Mouse (Mus musculus): ENCODE results near the gene Ehd4. TPM values are rescaled to one million over a fixed set of nuclear protein-coding genes. Genes with fewer than 3 reads are reported as not detected.

Gene Ehd4
- total RNA-seq, 2 experiments from 2014 or later: 439 to 440 TPM

GRCm38 (mm10) chr2:120087897-120088296 lies 66.5 kb downstream of the Ehd4 start:
- intact Hi-C loops (cut with DNase I): no loop called here
- no peak for DNase-seq

DNA sequence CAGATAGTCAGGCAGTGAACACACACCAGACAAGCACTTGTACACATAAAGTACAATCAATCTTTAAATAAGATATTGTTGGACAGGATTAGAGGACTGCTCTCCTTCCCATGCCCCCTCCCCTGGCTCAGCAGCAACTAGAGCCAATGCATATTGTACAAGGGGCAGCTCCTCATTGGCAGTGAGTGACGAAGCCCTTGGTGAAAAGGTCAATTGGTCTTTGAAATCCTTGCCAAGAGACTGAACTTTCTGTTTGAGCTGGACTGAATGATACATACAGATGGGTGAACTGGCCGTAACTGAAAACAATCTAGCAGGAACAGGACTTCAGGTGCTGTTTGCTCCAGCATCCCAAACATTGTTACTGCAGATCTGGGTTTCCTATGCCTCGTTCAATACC lies 67.0 kb downstream of the Ehd4 start:
- intact Hi-C loops (cut with DNase I): no loop called here
- DNase-seq: no peak

- intact Hi-C loops (cut with DNase I): no loop called here
- no peak for DNase-seq
Observed at GRCm38 (mm10) chr2:120086038-120086437, 68.4 kb downstream of the Ehd4 start.

GRCm38 (mm10) chr2:120084593-120085361 lies 69.6 kb downstream of the Ehd4 start:
- DNase-seq: peak; percentile 65 to 71

GRCm38 (mm10) chr2:120082416-120082815 lies 72.0 kb downstream of the Ehd4 start:
- intact Hi-C loops (cut with DNase I): loop anchor here (5.0 kb wide), 1 partner anchor 195 kb away; no protein-coding TSS in a partner anchor
- no peak for DNase-seq

More at GRCm38 (mm10) chr2:120084593-120085361, 69.6 kb downstream of the Ehd4 start:
- intact Hi-C loops (cut with DNase I): loop anchor here (1.0 to 5.0 kb wide), 2 partner anchors 86 to 193 kb away; no protein-coding TSS in a partner anchor

DNA sequence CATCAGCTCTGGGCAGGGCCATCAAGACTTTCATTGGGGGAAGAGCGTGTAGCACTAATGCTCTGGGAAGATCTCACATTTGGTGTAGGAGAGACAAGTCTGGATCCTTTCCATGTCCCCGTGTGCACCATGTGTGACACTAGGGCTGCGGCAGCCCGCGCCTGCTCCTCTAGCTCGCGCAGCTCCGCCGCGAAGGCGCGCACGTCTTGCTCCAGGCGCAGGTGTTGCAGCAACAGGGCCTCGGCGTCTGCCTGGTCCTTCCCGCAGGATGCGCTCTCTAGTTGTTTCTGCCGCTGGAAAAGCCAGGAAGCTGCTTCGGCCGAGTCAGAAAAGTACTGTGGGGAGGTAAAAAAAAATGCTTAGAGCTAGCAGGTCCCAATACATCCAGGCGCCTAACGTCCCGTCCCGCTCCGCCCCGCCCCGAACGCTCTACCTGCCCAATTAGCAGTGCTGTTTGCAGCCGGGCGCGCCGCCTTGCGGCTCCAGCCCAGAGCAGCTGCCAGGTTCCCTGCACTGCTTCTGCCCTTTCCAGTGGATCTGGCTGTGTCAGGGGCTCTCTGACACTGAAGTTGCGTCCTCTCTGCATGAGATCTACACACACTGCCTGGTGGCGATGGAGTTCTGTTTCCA lies 78.2 kb downstream of the Ehd4 start:
- intact Hi-C loops (cut with DNase I): no loop called here
- peak; percentile 56 to 72 for DNase-seq

DNA sequence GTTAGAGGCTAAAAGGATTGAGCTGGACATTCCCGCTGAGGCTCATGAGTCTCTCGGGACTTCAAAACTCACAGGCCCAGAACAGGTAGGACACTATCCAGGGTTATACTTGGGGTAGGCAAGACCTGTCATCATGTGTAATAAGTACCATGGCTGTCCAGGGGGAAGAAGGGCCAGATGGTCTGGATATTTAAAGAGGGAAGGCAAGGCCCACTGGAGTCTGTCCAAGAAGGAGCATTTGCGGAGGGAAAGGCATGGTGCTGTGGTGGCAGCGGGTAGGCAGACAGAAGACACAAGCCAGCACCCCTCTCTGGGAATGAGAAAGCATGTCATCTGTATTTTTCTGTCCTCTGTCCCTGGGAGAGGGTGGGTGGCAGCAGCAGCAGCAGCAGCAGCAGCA lies 80.3 kb downstream of the Ehd4 start:
- no peak for DNase-seq
- intact Hi-C loops (cut with DNase I): no loop called here

GRCm38 (mm10) chr2:120069466-120069990 lies 84.9 kb downstream of the Ehd4 start:
- intact Hi-C loops (cut with DNase I): loop anchor here (5.0 kb wide), 1 partner anchor 97 kb away; the partner anchor contains the start of gene Mapkbp1
- DNase-seq: no peak

DNA sequence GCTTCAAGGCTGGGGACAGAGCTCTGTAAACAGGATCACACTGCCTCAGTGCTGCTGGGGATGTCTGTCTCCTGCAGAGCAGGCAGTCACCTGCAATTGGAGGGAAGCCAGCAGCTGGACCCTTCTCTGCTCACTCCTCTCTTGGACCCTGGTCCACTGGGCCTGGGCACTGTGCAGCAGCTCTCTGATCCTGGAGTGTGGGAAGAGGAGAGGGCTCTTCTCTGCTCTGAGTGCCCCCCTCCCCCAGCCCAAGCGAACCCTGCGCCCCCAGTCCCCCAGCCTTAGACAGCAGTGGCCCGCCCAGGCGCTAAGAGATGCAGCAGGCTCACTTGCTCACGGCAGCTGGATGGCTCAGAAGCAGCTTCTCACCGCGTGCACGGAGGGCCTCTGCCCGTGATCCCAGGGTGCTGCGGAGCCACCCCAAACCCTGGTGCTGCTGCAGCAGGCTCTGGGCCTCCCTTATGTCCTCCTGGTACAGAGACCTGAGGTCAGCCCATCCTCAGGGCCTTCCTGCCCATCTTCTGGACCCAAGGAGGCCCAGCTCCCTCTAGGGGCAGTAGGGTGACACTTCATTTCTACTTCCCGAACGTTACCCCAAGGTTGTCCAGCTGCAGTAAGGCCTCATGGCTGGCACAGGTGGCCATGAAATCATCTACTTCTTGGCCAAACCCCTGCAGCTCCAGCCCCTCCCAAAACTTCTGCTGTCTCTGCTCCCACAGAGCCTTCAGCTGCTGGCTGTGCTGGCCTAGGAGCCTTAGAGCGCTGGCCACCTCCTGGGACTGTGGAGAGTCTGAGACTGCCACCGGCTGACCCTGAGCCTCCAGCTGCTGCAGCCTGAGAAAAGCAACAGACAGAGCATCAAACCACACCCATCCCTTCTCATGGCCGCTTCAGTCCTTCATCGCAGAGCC lies 85.6 kb downstream of the Ehd4 start:
- peak; percentile 38 to 61 for DNase-seq
- intact Hi-C loops (cut with DNase I): loop anchor here (5.0 kb wide), 1 partner anchor 97 kb away; the partner anchor contains the start of gene Mapkbp1

DNA sequence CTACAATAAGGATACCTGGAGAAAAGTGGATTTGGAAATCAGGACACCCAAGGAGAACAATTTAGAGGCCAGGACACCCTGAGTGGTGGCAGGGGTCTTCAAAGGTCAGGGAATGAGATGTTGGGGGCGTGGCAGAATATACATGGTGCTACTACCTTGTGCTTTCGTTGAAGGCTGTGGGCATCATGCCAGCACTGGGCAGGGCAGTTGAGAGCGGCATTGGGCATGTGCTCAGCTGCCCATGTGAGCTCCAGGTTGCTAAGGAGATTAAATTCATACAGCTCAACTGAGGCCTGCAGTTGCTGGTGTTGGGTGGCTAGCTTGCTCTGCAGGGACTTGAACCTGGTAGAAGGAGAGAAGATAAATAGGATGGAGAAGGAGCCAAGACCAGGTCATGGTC lies 88.2 kb downstream of the Ehd4 start:
- intact Hi-C loops (cut with DNase I): loop anchor here (5.0 kb wide), 1 partner anchor 94 kb away; the partner anchor contains the start of gene Mapkbp1
- no peak for DNase-seq

- intact Hi-C loops (cut with DNase I): loop anchor here (5.0 kb wide), 1 partner anchor 93 kb away; the partner anchor contains the start of gene Mapkbp1
- DNase-seq: no peak
Observed at GRCm38 (mm10) chr2:120065243-120065642, 89.2 kb downstream of the Ehd4 start.

DNA sequence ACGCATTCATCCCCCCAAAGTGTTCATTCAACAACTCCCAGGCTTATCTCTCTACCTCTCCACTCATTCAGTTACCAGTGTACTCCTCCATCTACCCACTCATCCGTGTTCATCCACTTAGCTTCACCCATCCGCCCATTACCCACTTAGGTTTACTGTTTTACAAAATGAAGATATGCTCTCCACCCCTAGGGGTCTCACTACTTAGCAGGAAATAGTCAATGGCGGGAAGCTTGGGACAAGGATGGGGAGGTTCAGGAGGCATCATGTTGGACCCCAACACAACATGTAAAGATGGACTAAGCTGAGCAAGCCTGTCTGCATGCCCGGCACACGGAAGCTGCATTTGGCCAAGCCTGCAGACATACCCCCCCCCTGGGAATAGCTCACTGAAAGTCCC lies 89.8 kb downstream of the Ehd4 start:
- DNase-seq: no peak
- intact Hi-C loops (cut with DNase I): loop anchor here (5.0 kb wide), 1 partner anchor 92 kb away; the partner anchor contains the start of gene Mapkbp1

DNA sequence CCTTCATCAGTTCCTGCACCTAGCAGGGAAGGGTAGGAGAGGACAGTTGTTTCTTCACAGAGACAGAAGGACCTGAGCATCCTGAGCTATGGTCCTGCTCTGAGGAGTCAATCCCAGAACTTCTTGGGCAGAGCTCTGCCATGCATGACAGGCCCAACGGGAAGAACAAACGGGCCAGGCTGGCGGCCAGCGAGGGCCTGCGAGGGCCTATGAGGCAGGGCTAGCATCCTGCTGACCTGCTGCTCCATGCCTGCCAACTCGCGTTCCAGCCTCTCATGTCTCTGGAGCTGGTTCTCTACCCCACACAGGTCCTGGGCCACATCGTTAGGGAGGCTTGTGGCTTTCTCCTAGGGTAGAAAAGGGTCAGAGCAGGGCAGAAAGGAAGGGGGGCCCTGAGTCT lies 92.2 kb downstream of the Ehd4 start:
- intact Hi-C loops (cut with DNase I): no loop called here
- DNase-seq: no peak

DNA sequence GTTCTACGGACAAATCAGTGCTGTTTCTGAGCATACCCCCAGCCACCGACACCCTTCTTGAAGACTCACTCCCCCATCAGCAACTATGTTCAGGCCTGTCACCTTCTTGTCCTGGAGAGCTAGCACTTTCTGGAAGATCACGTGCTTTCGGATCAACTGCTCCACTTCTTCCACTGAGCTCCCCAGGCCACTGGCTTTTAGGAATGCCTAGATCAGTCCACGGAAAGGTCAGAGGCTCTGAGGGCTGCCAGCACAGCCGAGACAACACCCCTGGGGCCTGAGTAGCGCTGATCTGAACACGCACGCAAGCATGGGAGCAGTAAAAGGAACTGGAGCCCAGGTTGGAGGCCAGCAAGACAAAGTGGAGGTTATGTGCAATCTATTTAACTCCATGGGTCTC lies 93.8 kb downstream of the Ehd4 start:
- intact Hi-C loops (cut with DNase I): no loop called here
- no peak for DNase-seq

GRCm38 (mm10) chr2:120060190-120060589 lies 94.2 kb downstream of the Ehd4 start:
- no peak for DNase-seq
- intact Hi-C loops (cut with DNase I): no loop called here

DNA sequence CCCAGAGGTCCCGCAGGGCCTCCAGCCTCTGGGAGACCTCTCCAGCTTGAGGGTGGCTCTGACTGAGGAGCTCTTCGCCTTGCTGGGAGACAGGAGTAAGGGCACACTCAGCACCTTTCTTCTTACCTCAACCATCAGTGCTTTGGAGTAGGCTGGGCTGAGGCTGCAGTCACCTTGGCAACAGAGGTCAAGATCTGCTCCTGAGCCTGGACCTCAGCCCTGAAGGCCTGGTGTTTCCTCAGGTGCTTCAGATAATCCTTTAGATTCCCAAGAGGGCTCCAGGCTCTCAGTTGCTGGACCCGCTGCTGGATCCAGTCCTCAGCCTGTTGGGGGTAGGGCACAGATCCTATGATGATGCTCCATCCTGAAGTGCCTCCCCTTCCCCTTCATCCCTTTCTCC lies 94.9 kb downstream of the Ehd4 start:
- intact Hi-C loops (cut with DNase I): no loop called here

GRCm38 (mm10) chr2:120058818-120059217 lies 95.6 kb downstream of the Ehd4 start:
- intact Hi-C loops (cut with DNase I): no loop called here
- no peak for DNase-seq

More for the DNA sequence above, 94.9 kb downstream of the Ehd4 start:
- DNase-seq: no peak

- DNase-seq: no peak
- intact Hi-C loops (cut with DNase I): no loop called here
Observed at GRCm38 (mm10) chr2:120055923-120056322, 98.5 kb downstream of the Ehd4 start.

DNA sequence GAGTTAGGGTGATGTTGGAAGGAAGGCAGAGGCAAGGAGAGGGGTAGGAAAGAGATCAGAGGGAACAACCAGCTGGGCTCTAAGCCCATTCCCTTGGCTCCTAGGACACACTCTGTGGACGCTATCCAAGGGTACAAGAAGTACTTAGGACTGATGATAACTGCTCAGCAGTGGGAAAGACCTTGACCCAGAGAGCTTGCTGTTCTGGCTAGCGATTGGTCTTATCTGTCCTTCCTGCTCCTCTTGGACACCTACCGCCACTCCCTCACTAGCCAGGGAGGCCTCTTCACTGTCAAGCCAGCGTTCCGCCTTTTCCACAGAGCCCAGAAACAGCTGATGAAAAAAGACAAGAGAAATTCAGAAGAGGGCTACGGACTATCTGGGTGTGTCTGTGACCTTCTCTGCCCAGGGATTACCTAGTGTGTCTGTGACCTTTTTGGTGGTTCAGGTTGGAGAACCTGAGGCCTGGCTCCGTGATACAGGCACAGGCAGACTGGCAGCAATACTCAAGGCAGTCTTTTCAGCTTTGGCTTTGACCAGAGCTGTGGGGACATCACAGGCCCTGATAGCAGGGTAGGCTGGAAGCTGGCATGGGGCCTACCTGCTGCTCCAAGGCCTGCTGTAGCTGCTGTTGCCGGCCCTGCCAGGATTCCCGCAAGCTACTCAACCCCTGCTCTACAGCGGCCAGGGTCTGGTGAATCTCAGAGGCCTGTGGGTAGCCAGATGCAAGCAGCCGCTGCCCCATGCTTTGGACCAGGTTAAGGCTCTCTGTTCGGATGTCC lies 99.4 kb downstream of the Ehd4 start:
- peak; percentile 54 to 60 for DNase-seq
- intact Hi-C loops (cut with DNase I): no loop called here
